In the genomic region with DNA sequence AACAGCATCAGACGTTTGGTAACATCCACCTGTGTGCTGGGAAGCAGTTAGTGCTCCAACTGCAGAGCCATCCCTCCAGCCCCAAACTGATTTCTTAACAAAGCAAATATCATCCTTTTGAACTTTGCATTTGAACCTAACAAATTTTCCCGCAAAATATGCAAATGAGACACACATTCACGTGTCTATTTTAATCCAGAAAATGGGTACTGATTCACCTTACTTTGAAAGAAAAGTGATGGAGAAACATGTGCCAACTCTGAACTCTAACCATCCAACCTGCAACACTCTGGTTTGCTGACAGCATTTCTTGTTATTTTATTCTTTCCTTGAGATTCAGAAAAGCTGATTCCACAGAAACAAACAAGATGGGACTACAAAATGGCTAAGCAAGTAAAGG, we compare ENCODE assay signal across 11 mouse cellular contexts. TPM values are rescaled to one million over a fixed set of nuclear protein-coding genes. Genes with fewer than 3 reads are reported as not detected.
DNase-seq lines count a peak whose midpoint lies in the region; ATAC-seq and TF ChIP-seq lines count a peak whose summit lies in the region.
"Had no signal": no experiment of that assay in that cellular context is flagged by ENCODE, and none has a peak within 500 bp of the region (broad histone marks: within the 10 kb centered on the region; RNA-seq: fewer than 3 reads in every experiment).

No protein-coding gene starts in this region.

- no peaks in the 10 kb centered on the region for H3K9me3 ChIP-seq in heart, postnatal 0 days (replicated peaks; ENCODE audit: control insufficient read depth, low read length)
- no peaks in the 10 kb centered on the region for H3K9me3 ChIP-seq in lung, embryonic 15.5 days
- H3K9me3 ChIP-seq in liver, embryonic 16.5 days (replicated peaks; ENCODE audit: control insufficient read depth, low read length) = no peaks in the 10 kb centered on the region
- H3K9me3 ChIP-seq: heart, embryonic 10.5 days had no signal

- H3K4me3 ChIP-seq in heart, postnatal 0 days (ENCODE audit: low read depth, low read length) = no peak overlapping the region
- H3K4me3 ChIP-seq in lung, embryonic 15.5 days = no peak overlapping the region
- no peak overlapping the region for H3K4me3 ChIP-seq in liver, embryonic 16.5 days (ENCODE audit: low read depth, low read length)

- TF ChIP-seq EP300 in heart, postnatal 0 days (IDR thresholded peaks at IDR 0.05; ENCODE audit: low read depth) = no peak

- TF ChIP-seq CTCF in heart, postnatal 0 days (IDR thresholded peaks at IDR 0.05; ENCODE audit: low read depth) = no peak

- no peak for ATAC-seq in heart, postnatal 0 days (ENCODE audit: insufficient read depth, low read depth)
- no peak for ATAC-seq in lung, embryonic 15.5 days (ENCODE audit: borderline replicate concordance, extremely low read depth, low FRiP score, low TSS enrichment)
- ATAC-seq in liver, embryonic 16.5 days (ENCODE audit: low read depth) = no peak

- no peak overlapping the region for H3K9ac ChIP-seq in heart, postnatal 0 days (replicated peaks; ENCODE audit: low read depth, low read length)
- no peak overlapping the region for H3K9ac ChIP-seq in lung, embryonic 15.5 days
- H3K9ac ChIP-seq in liver, embryonic 16.5 days (ENCODE audit: low read depth, low read length) = no peak overlapping the region

- no peak for DNase-seq in heart, postnatal 0 days (ENCODE audit: low spot score)
- DNase-seq in heart, adult 9 months (ENCODE audit: low spot score in 2 of 2) = no peak
- no peak for DNase-seq in lung, adult 18-20 months
- DNase-seq in NIH3T3 (ENCODE audit: low read depth) = peak; percentile 33
- DNase-seq in adrenal gland, adult 8-10 months = no peak
- DNase-seq: cerebellum, postnatal 36 days; kidney, postnatal 4 days; spleen, adult 18-20 months had no signal

- 78% methylated on average over 3 of the region's 3 CpGs for WGBS in heart, postnatal 0 days
- 67% methylated on average over 3 of the region's 3 CpGs for WGBS in lung, embryonic 15.5 days
- 49% methylated on average over 3 of the region's 3 CpGs for WGBS in liver, embryonic 16.5 days (ENCODE audit: insufficient replicate concordance)

- peak overlapping the region; percentile 54; the same call in 1 of the 2 replicates for H3K27ac ChIP-seq in heart, postnatal 0 days (ENCODE audit: low read depth)
- H3K27ac ChIP-seq in lung, embryonic 15.5 days = no peak overlapping the region
- no peak overlapping the region for H3K27ac ChIP-seq in liver, embryonic 16.5 days (ENCODE audit: low read length)

- H3K27me3 ChIP-seq in heart, postnatal 0 days (ENCODE audit: control insufficient read depth, insufficient read depth, low read length) = no peaks in the 10 kb centered on the region
- H3K27me3 ChIP-seq in lung, embryonic 15.5 days = no peaks in the 10 kb centered on the region
- no peaks in the 10 kb centered on the region for H3K27me3 ChIP-seq in liver, embryonic 16.5 days (ENCODE audit: control insufficient read depth, insufficient read depth, low read depth, low read length)

- H3K36me3 ChIP-seq in heart, postnatal 0 days (replicated peaks; ENCODE audit: control insufficient read depth, insufficient read depth, low read length) = no peaks in the 10 kb centered on the region
- H3K36me3 ChIP-seq in lung, embryonic 15.5 days = no peaks in the 10 kb centered on the region
- H3K36me3 ChIP-seq in liver, embryonic 16.5 days (ENCODE audit: control insufficient read depth, insufficient read depth) = no peaks in the 10 kb centered on the region
- H3K36me3 ChIP-seq: heart, embryonic 10.5 days had no signal

- peaks cover 34% of the 10 kb centered on the region for H3K4me1 ChIP-seq in heart, postnatal 0 days (ENCODE audit: control insufficient read depth, insufficient read depth)
- peaks cover 35% of the 10 kb centered on the region for H3K4me1 ChIP-seq in lung, embryonic 15.5 days
- H3K4me1 ChIP-seq in liver, embryonic 16.5 days (ENCODE audit: control insufficient read depth, low read depth, low read length) = peaks cover 4% of the 10 kb centered on the region

- H3K4me2 ChIP-seq in heart, postnatal 0 days (ENCODE audit: low read depth, low read length) = peak overlapping the region; percentile 64; the same call in 1 of the 2 replicates
- peak overlapping the region; percentile 73; the same call in 1 of the 2 replicates for H3K4me2 ChIP-seq in lung, embryonic 15.5 days
- peak overlapping the region; percentile 33 for H3K4me2 ChIP-seq in liver, embryonic 16.5 days (ENCODE audit: low read depth, low read length)

RNA-seq across cellular contexts. Expression of gene Maml3, which starts 36.0 kb away (rescaled TPM):
- 5.8 and 6.2 TPM in 2 replicates for total RNA-seq in heart, postnatal 0 days (2014; rRNA removed; ENCODE audit: low replicate concordance)
- polyA plus RNA-seq in heart, postnatal 0 days (2015; fragmentation: Nextera tagmentation; extraction: Ambion mirVana) = 1.5 and 1.6 TPM in 2 replicates
- 7.4 and 8.4 TPM in 2 replicates for polyA plus RNA-seq in lung, embryonic 15.5 days (2015; fragmentation: Nextera tagmentation; extraction: Ambion mirVana)
- 0.78 and 0.84 TPM in 2 replicates for polyA plus RNA-seq in liver, embryonic 16.5 days (2015; fragmentation: Nextera tagmentation; extraction: Ambion mirVana)
- 10 to 100 TPM in 2 of 4 experiments, 1 to 10 TPM in 2; 6.2 to 15.8 (median 10.0) TPM for total RNA-seq in adrenal gland, adult 8-10 months (2022)
